Mouse (Mus musculus) kidney, adult 2 months (tissue): ENCODE measurements at regions not wholly inside any gene's neighbourhood (a gene's known extent, or its start where the extent isn't known, plus 50 kb on each side); places are given as distances from the start of the nearest gene placed in this dataset.

Source experiments
- DNase-seq: peaks from one replicate; pipeline ENCODE4 v3.0.0; 2021
- H3K27ac ChIP-seq: fragments of 200-500 bp; 2 replicates; pipeline ENCODE4 v1.5.1; 2012; ENCODE audit warnings: low read depth, low read length, control low read depth, inconsistent platforms; ENCODE audit not compliant: insufficient read depth
- H3K27me3 ChIP-seq: fragments of 200-500 bp; replicated peaks from 2 replicates; pipeline ENCODE4 v1.6.1; 2012; ENCODE audit warnings: mild to moderate bottlenecking, moderate library complexity, low read length, inconsistent platforms; ENCODE audit not compliant: control insufficient read depth, insufficient read depth
- H3K36me3 ChIP-seq: fragments of 200-500 bp; 2 replicates; pipeline ENCODE4 v1.6.1; 2012; ENCODE audit warnings: mild to moderate bottlenecking, moderate library complexity, low read length, inconsistent platforms; ENCODE audit not compliant: control insufficient read depth, insufficient read depth
- H3K4me1 ChIP-seq: fragments of 200-500 bp; 2 replicates; pipeline ENCODE4 v1.6.1; 2011; ENCODE audit warnings: low read length; ENCODE audit not compliant: control insufficient read depth, insufficient read depth
- H3K4me3 ChIP-seq: fragments of 200-500 bp; 2 replicates; pipeline ENCODE4 v1.5.1; 2011; ENCODE audit warnings: mild to moderate bottlenecking, low read depth, low read length, control low read depth; ENCODE audit not compliant: insufficient read depth
- CTCF ChIP-seq: fragments of 200-500 bp; conservative IDR thresholded peaks from 2 replicates; pipeline ENCODE4 v1.5.1; 2011; ENCODE audit warnings: low read depth, mild to moderate bottlenecking, control low read depth, low read length, moderate library complexity, mixed read lengths; ENCODE audit not compliant: insufficient read depth, insufficient read length
- POLR2A ChIP-seq: fragments of 200-500 bp; IDR thresholded peaks from one replicate; pipeline ENCODE4 v1.6.1; 2011; ENCODE audit warnings: low read depth, low read length, control low read depth
- WGBS: fragments of 180-500 bp; shearing (Covaris S2); methylation state at CpG from one replicate; pipeline ENCODE4 v1.1.7; 2018; 5-methylcytosine and 5-hydroxymethylcytosine counted together

DNA sequence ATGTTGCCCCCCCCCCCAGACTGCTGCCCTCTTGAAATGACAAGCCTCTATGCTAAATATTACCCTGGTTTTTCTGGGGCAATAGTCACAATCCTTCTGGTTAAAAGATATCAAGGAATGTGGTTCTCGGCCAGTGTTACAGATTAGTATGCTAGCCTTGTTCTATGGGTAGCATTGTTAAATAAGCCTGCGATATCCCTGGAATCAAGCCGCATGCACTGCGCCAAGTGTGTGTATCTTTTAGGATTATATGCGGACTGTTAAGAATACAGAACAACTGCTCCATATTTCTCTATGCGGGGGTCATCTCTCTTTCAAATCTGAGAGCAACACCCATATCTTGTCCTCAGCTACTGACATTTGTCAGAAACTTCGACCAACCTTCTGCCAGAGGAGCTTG is 128.7 kb upstream of the Pitx2 start:
- Histone ChIP-seq H3K36me3 (no peaks in the 10 kb centered on the region), H3K27ac (no peak overlapping the region), H3K4me3 (no peak overlapping the region), H3K4me1 (no peaks in the 10 kb centered on the region), H3K27me3 (no peaks in the 10 kb centered on the region)
- TF ChIP-seq CTCF (no peak), POLR2A (no peak)
- WGBS, result 70% methylated on average over 7 of the region's 7 CpGs
- DNase-seq, result no peak

DNA sequence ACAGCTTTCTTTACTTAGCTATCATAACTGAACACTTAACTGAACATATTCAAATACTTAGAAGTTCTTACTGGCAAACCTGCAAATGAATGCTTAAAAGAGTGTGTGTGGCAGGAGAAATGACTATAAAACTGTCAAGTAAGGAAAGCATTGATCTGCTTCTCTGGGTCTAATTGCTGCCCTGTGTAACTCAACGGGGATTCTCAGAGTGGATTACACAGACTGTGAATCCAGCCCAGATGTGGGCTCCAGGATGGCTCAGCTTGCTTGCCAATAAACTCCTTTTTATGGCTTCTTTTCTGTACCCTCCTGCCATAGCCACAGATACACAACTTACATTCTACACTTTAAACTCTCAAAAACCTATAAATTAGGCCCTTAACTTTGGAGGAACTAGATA is 123.3 kb upstream of the Pitx2 start:
- H3K4me3 ChIP-seq, result no peak overlapping the region
- no peak overlapping the region for H3K27ac ChIP-seq
- no peak for DNase-seq
- H3K4me1 ChIP-seq, result no peaks in the 10 kb centered on the region
- H3K27me3 ChIP-seq, result no peaks in the 10 kb centered on the region
- no peaks in the 10 kb centered on the region for H3K36me3 ChIP-seq
- TF ChIP-seq CTCF (no peak), POLR2A (no peak)
- WGBS, result 11% methylated on average over 1 of the region's 1 CpGs

GRCm38 (mm10) chr3:129103786-129104440 is 95.8 kb upstream of the Pitx2 start:
- Histone ChIP-seq H3K27me3 (no peaks in the 10 kb centered on the region), H3K36me3 (no peaks in the 10 kb centered on the region), H3K4me1 (no peaks in the 10 kb centered on the region), H3K4me3 (no peak overlapping the region), H3K27ac (no peak overlapping the region)
- no peak for TF ChIP-seq POLR2A
- TF ChIP-seq CTCF, result no peak
- WGBS, result 63% methylated on average over 12 of the region's 12 CpGs
- peak; percentile 68 for DNase-seq

DNA sequence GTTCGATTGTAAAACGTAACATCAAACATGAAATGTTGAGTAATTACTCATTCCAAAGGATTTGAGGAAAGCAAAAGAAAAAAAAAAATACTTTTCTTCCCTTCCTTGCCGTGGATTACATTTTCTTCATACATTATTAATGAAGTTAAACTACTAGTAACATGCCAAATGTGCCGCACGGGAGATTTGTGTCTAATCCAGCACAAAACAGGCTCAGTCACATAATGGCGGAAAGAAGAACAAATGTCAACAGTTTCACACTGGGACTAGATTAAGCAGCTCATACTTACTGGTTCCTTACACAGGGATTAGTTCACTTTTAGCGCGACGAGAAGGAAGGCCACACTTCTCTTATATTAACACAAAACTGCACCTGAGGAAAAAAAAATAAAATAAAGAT is 94.9 kb upstream of the Pitx2 start:
- Histone ChIP-seq H3K27me3 (no peaks in the 10 kb centered on the region), H3K36me3 (no peaks in the 10 kb centered on the region), H3K4me1 (no peaks in the 10 kb centered on the region), H3K27ac (no peak overlapping the region), H3K4me3 (no peak overlapping the region)
- WGBS, result 77% methylated on average over 9 of the region's 9 CpGs
- no peak for DNase-seq
- TF ChIP-seq CTCF (no peak), POLR2A (no peak)

- Histone ChIP-seq H3K36me3 (no peaks in the 10 kb centered on the region), H3K27me3 (no peaks in the 10 kb centered on the region), H3K4me1 (no peaks in the 10 kb centered on the region), H3K4me3 (no peak overlapping the region), H3K27ac (no peak overlapping the region)
- TF ChIP-seq POLR2A (no peak), CTCF (no peak)
- no peak for DNase-seq
- WGBS, result 82% methylated on average over 2 of the region's 2 CpGs
Observed at GRCm38 (mm10) chr3:129106174-129106573, 93.5 kb upstream of the Pitx2 start.

DNA sequence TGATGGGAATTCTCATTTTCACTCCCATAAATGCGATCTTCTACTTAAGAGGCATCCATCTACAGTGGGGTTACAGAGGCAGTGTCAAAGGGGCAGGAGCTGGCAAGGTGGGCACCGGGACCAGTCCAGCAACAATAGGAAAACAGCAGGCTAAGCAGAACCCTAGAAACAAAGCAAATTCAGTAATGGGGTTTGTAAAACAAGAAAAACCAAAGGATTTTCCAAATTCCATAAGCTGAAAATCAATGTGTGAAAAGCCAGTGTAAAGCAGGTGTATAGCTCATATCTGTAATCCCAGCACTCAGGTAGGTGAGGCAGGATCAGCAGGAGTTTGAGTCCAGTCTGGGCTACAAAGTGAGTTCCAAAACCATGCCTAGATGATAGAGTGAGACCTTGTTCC is 69.2 kb upstream of the Pitx2 start:
- Histone ChIP-seq H3K27ac (no peak overlapping the region), H3K4me3 (no peak overlapping the region), H3K36me3 (no peaks in the 10 kb centered on the region), H3K4me1 (no peaks in the 10 kb centered on the region), H3K27me3 (no peaks in the 10 kb centered on the region)
- TF ChIP-seq CTCF (no peak), POLR2A (no peak)
- 82% methylated on average over 2 of the region's 2 CpGs for WGBS
- no peak for DNase-seq

DNA sequence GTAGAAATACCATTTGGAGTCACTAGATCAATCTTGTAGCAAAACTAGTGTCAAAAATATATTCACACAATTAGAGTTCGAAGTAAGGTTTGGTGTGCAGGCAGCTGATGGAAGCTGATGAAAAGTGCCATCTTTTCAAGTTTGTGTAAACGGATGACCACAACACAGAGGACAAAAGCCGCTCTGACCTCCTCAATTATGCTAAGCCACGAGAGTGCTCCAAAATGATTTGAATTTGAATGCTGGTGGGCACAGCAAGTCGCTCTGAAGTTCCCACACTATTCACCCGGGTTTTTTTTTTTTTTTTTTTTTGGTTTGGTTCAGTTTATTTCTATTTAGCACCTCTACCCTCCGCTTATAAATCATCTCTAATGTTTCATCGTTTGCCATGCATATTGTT is 68.5 kb upstream of the Pitx2 start:
- no peak overlapping the region for H3K4me3 ChIP-seq
- no peak overlapping the region for H3K27ac ChIP-seq
- WGBS, result 62% methylated on average over 8 of the region's 8 CpGs
- DNase-seq, result no peak
- H3K36me3 ChIP-seq, result no peaks in the 10 kb centered on the region
- TF ChIP-seq CTCF (no peak), POLR2A (no peak)
- no peaks in the 10 kb centered on the region for H3K4me1 ChIP-seq
- no peaks in the 10 kb centered on the region for H3K27me3 ChIP-seq
